Mouse (Mus musculus): Measurements from ENCODE around the gene Mfsd4b1.

The Mfsd4b1 gene

GRCm38 (mm10) chr10:39959761-39960440, 65.2 kb downstream of the Mfsd4b1 start, which contains the start of gene Mfsd4b3:
TSS of gene Mfsd4b3 (minus strand) at chr10:39960153.
- under 1% methylated on average over 38 of the region's 38 CpGs for WGBS

GRCm38 (mm10) chr10:39958266-39958665, 66.8 kb downstream of the Mfsd4b1 start:
- 30% methylated on average over 4 of the region's 4 CpGs for WGBS

GRCm38 (mm10) chr10:39956340-39956878, 68.7 kb downstream of the Mfsd4b1 start:
- WGBS: 37% methylated on average over 2 of the region's 2 CpGs

GRCm38 (mm10) chr10:39955163-39955562, 69.9 kb downstream of the Mfsd4b1 start:
- WGBS: 59% methylated on average over 2 of the region's 2 CpGs
